Mouse (Mus musculus) lung, adult 18-20 months (tissue): ENCODE results near the gene Sypl.
A peak's percentile ranks its signal among the peaks of the same experiment; 100 is the strongest.
"Not testable (repeated sequence)": the region's sequence is repeated elsewhere in the genome, so short reads cannot be mapped to it uniquely, and the experiment has no call there.

Experiments used
- DNase-seq, 2 experiments: peaks; one replicate each; pipeline ENCODE4 v3.0.0; 2022; ENCODE audit warnings: mixed read lengths in 2 of 2

Gene Sypl

DNA sequence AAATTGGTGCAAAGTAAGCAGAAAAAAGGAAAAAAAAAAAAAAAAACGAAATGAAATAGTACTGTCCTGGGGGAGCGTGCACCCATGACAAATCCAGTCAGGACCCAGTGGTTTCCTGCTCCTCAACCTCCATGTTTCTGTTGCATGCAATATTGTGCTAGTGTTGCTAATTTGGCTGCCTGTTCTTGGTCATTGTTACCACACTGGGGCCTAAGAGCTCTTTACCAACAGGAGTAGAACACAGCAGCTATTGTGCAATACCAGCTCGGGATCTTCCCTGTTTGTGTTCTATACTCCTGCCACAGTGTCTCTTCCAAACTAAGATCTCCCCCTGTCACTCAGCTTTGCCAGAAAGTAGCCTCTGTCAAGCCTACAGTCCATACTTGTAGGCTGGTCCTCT lies 9.7 kb upstream of the Sypl start:
- peak; percentile 30 to 47 for DNase-seq

DNA sequence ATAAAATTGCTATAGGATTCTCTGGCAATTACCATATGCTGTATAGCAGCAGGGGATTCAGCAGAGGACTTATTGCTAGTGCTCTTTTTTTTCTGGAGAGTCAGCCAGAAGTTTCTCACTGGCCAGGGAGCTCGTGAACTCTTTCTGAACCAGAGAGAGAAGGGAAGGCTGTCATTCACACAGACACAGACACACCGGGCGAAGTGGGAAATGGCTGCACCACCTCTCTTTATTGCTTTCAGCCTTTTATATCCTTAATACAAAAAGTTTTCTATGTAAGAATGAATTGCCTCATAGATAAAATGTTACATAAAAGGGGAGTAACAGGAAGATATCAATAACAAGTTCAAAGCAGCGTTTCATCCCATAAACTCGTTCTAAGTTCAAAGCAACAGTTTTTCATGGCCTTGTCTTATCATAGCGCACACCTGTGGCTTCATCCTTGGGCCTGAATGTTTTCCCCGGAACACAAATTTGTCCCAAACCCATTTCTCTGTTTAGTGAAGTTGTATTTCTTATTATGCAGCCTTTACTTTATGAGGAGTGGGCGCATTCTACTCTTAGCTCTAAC lies 8.7 kb upstream of the Sypl start:
- no peak for DNase-seq

DNA sequence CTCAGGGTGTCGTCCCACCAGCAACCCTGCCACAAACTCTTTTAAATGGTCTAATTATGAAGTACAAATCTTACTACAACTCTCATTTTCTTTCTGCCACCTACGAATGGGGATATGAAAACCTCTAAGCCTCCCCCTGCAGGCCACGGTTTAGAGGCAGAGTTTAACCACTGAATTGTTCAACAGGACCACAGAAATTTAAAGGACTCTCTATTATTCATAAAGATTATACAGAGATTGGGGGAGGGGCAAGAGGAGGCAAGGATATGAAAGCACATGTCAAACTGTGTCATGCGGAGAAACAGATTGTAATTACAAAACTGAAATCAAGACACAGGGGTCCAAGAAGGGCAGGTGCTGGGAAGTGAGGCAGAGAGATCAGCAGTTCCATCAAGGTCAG lies 7.3 kb upstream of the Sypl start:
- DNase-seq, result no peak

DNA sequence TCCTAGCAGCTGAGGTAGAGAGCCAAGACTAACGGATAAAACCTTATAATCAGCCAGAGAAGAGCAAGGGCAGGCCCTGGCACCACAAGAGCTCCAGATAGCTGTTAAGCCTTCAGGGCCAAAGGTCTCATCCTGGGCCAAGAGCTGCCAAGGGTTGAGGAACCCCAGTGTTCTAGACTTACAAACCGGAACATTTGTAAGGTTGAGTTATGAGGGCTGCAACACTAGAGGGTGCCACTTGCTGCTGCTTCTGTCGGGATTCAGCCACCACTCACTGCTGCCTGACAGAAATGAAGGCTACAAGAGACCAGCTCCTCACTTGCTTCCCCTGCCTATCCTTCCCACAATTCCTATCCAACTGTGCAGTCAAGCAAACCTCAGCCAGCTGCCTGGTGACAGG lies 1.3 kb upstream of the Sypl start:
- DNase-seq, result peak; percentile 65 to 72

DNA sequence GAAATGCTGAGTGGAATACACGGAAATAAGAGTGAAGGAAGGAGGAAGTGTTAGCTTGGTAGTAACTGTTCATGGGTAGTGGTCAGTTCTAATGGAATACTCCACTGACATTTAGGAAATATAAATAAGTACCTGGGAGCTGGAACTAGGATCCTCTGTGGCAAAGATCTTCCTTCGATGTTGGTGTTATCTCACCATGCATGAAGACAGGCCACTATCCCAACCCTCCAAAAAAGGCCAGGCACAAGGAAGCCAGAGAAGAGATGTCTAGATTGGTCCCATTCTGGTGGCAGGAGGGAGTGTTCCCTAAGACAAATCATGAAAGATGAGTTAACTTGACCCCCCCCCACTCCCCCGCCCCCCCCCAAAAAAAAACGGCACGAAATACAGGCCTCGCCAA lies 625 bp upstream of the Sypl start:
- no peak for DNase-seq

DNA sequence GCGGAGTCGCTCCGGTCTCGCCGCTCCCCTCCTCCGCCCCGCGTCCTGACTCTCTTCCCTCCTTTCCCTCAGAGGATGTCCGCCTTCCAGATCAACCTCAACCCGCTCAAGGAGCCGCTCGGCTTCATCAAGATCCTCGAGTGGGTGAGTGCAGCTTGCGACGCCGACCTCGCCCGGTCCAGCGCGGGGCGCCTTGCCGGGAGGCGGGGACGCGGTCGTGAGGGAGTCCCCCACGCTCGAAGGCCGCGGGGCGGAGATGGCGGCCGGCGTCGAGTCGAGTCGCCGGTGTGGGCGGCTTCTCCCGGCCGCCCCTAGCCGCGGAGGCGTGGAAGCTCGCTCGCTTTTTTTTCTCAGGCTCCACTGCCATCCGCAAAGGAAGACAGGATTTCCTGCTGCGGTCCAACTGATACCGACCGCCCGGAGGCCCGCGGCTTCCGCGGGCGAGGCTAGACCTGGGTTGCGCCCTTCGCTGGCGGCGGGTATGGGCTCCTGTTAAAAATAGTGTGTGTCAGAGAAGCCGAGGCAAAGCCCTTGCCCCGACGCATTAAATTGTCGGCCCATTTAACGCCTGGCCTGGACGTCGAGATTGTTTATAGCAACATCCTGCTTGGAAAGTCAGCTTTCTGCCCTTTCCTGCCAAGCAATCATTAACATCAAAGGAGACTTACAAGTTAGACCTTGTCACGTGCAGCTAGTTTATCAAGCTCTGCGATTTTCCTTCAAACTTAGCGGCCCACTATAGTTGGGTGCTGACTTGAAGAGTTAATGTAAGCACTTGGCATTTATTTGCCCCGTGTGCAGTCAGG lies 728 bp downstream of the Sypl start:
- DNase-seq, result peak in 1 of 2 experiments; percentile 83

DNA sequence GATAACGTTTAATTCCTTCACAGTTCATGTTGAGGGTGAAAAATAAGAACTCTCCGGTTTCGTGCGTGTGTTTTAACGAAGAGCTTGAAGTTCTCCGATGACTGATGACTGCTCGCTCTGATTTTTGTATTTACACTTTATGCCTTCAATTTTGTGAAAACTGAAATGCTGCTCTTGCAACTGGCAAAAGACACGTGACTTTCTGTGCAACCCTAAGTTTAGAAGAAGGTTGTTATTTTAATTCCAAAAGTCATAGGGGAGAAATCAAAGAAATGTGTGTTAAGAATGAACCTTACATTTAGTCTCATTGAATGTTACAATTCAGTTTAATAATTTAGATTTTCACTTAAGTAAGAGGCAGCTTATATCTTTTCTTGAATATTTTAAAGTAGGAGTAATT lies 1.3 kb downstream of the Sypl start:
- DNase-seq, result no peak

DNA sequence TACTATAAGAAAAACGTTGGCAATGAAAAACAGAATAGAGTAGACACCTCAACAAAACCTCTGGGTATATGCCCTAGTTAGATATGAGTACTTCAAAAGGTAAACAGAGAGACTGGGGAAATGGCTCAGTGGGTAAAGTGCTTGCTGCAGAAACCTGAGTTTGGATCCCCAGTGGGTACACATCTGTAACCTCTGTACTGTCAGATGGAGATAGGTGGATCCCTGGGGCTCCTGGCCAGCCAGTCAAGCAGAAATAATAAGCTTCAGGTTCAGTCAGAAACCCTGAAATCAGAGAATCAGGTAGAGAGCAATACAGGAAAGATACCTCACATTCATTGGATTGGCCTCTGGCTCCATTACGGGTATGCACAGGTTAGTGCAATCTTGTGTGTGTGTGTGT lies 3.5 kb downstream of the Sypl start:
- DNase-seq, result no peak

GRCm38 (mm10) chr12:32962132-32962531 lies 8.4 kb downstream of the Sypl start:
- DNase-seq, result no peak

- DNase-seq, result no peak
Observed at GRCm38 (mm10) chr12:32963858-32964257, 10.2 kb downstream of the Sypl start.

DNA sequence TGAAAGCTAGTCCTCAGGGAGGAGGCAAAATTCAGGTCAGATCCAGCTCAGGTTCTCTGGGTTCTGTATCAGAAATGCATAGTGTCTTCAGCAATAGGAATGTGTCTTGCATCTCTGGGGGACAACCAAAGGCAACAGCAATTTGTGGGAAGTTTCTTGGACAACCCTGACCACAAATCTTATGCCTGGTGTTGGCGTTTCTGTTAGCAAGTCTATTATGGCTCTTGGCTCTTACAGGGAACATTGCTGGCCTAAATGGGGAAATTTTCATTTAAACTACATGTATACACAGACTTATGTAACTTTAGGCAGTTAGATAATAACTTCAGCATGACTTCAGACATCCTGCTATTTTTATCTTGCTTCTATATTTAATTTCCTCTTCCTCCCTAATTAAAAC lies 18.6 kb downstream of the Sypl start:
- DNase-seq, result no peak

DNA sequence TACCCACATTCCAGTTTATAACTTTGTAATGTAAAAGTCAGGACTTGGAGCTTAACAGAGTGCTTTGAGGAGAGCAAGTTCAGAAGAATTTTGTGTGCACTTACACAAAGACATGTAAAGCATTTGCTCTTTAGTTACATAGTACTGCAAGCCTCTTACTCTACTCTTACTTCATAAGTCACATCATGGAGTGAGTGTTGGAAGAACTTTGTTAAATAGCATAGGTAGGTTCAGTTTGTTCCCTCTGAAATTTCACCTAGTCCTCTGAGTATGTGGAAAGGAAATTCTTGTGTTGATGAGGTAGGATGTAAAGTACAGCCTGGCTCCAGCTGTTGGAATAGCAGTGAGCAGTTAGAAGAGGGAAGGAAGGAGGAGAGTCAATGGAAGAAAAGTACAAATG lies 21.2 kb downstream of the Sypl start:
- no peak for DNase-seq

DNA sequence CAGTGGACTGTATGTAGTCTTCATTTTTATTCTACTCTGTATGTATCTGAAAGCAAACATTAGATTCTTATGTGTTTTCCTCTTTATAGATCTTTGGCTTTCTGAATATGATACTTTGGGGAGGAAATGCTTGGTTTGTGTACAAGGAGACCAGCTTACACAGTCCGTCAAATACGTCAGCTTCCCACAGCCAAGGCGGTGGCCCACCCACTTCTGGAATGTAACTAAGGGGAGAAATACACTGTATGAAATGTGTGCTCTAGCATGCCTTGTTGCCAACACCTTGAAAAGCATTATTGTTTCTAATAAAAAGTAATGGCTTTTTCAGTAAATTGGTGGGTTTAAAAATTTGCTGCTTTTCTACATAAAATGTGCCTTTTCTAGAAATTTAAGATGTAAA lies 21.8 kb downstream of the Sypl start:
- peak; percentile 28 to 52 for DNase-seq

DNA sequence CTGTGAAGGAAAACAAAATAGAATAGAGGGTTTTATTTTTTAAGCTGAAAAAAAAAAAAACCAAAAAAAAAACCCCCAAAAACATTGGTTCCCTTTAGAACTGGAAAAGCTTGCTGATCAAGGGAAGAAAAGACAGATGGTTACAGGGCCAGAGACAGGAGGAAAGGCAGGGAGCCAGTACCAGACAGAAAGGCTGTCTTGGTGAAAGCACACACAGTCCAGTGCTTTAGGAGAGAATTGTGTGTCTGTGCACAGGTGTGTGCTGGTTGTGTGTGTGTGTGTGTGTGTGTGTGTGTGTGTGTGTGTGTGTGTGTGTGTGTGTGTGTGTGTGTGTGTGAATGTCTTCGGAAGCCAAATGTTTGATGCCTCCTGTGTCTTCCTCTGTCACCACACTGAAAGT lies 28.9 kb downstream of the Sypl start:
- DNase-seq, result no peak

- no peak for DNase-seq
Observed at GRCm38 (mm10) chr12:32983081-32983480, 29.4 kb downstream of the Sypl start.

DNA sequence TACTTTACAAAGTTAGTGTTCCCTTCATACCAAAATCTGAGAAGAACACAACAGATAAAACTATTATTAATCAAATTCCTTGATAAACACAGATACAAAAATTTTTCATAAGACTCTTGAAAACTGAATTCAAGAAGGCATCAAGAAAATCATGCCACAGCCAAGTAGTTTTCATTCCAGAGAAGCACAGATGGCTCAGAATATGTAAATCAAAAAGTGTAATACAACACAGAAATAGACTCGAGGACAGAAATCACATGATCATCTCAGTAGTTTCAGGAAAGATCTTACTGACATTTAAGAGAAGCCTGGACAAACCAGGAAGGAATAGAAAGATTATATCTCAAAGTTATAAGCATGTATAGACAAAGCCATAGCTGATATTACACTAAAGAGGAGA lies 32.6 kb downstream of the Sypl start:
- no peak for DNase-seq

DNA sequence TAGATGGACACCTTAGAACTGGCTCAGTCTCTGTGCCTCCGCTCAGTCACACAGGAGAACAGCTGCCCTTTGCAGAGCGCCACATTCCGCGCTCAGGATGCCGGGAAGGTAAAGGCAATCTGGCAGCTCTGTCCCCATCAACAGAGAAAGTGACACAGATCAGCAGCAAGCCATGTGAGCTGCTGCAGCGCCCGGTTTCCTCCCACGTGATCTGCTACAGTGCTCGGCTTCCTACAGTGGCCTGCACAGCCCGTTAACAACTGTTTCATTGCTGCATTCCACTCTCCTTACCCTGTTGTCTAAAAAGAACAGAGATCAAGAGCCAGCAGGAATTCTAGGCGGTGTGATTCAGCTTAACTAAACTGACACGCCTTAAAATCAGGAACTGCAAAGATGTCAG lies 36.0 kb downstream of the Sypl start:
- DNase-seq, result peak; percentile 36 to 45

- no peak for DNase-seq
Observed at GRCm38 (mm10) chr12:32994081-32994480, 40.4 kb downstream of the Sypl start.

DNA sequence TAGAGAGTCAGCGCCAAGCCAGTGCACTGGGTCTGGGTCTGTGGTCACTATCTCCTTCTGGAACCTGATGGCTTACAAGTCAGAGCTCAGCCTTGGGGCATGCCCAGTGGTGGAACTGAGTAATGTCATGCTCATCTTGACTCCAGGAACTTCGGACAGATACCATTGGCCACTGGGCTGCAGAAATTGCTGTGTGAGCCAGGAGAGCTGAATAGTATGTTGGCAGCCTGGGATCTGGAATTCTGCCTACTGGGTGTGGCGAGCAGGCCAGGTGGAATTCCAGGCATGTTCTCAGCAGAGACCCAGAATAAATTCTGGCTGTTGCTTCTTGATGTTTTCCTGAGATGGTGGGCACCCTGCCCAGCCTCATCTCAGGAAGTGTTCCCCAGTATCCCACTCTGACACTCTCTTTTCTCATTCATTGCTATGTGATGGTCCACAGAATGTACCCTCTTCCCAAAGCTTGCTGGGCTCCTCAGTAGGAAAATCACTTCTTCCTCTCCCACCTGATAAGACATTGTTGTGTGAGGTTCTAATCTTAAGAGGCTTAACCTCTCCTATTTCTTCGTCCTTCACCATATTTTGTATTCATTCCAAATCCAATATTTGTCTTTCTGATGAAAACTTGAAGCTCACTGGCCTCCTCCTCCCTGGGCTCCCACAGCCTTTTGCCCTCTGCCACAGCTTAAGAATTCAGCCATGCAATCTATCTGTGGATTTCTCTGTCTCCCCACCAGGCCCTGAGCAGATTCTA lies 41.6 kb downstream of the Sypl start:
- peak; percentile 78 to 80 for DNase-seq

DNA sequence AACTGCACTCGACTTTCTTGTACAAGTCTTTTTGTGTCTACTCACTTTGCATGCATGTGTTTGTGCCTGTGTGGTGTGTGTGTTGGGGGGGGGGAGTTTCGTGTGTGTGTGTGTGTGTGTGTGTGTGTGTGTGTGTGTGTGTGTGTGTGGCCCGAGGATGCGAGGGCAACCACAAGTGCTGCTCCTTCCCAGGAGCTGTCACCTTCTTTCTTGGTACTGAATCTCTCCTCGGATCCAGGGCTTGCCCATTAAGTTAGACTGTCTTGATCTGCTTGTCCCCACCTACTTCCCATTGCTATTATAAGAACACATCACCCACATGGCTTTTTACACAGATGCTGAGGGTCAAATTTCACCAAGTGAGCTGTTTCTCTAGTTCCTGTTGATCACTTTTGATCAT lies 45.1 kb downstream of the Sypl start:
- no peak for DNase-seq

GRCm38 (mm10) chr12:32999778-33000177 lies 46.1 kb downstream of the Sypl start:
- not testable (repeated sequence) for DNase-seq

GRCm38 (mm10) chr12:33000402-33000801 lies 46.7 kb downstream of the Sypl start:
- DNase-seq, result no peak

DNA sequence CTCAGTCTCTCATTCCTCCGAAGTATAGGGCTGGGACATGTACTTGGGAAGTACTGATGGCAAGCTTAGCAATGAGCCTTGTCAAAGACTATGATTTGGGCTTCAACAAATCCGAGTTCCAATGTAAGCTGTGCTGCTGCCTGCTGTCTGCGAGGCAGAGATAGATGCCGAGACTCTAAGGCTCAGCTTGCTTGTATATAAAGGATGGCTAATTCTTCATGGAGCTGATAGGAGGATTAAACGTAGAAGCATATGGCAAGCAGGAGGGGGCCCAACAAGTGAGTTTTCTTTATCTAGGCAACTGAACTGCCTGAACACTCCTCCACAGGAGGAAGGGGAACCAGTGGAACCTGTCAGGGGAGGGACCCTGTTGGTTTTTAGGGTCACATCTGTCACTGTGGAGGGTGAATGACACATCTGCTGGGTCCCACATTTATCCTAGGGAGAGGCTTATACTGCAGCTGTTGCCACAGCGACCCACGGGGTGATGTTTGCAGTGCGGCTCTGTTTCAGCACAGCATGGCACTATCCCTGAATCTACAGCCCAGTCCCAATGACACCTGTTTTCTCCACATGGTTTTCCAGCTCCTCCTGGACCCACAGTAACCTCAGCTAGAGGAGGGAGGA lies 49.8 kb downstream of the Sypl start:
- DNase-seq, result no peak

DNA sequence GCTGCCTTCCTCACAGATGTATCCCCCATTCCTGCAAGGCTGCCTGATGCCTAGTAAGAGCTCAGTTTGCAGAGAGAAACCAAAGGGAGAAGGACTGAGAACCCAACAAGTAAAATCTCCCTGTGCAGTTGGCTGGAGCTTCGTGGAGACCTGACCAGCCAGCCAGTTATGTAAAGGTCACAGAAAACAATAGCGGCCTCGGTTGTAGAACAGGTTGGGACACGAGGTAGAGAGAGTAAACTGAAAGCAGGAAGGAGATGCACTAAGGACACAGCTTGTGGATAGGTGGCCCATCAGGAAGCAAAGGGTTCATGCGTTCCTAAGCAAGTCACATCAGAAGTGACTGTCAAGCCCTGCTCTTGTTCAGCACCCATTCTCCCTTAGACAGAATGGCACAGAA lies 52.2 kb downstream of the Sypl start:
- peak in 1 of 2 experiments; percentile 52 for DNase-seq
